Comparison of ENCODE assay signal across 8 mouse cellular contexts in the genomic region with DNA sequence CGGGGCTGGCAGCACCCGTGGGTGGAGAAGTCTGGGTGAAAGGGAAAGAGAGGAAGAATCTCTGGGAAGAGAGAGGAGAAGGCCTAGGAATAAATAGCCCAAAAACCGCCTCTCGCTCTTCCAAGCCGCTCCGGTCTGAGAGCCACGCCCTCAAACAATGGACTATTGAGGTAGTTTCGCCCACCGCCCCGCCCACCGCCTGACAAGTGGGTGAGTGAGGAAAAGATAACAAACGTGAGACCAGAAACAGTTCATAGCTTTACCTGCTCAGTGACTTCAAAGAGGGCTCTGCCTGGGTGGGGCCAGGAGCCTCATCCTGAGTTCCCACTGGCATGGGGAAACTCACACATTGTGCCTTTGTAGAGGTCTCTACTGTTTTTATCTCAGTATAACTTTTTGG.
DNase-seq lines count a peak whose midpoint lies in the region; ATAC-seq lines count a peak whose summit lies in the region.

No protein-coding gene starts in this region.

- peak overlapping the region; percentile 59 for H3K4me2 ChIP-seq in heart, embryonic 13.5 days
- H3K4me2 ChIP-seq in hindbrain, embryonic 13.5 days = peak overlapping the region; percentile 37

- intact Hi-C loops in heart, postnatal 25 days (cut with DNase I) = no loop called here

- no peaks in the 10 kb centered on the region for H3K9me3 ChIP-seq in heart, embryonic 13.5 days
- H3K9me3 ChIP-seq in hindbrain, embryonic 13.5 days = no peaks in the 10 kb centered on the region

- H3K27ac ChIP-seq in heart, embryonic 13.5 days (replicated peaks) = no peak overlapping the region
- H3K27ac ChIP-seq in hindbrain, embryonic 13.5 days = peak overlapping the region; percentile 14; the same call in 1 of the 2 replicates

- WGBS in heart, embryonic 13.5 days = 13% methylated on average over 12 of the region's 12 CpGs
- 4% methylated on average over 12 of the region's 12 CpGs for WGBS in hindbrain, embryonic 13.5 days

- no peak for DNase-seq in heart, postnatal 25 days (ENCODE audit: low spot score)
- peak; percentile 44 for DNase-seq in ES-CJ7 (ENCODE audit: low read depth, low spot score)
- DNase-seq in urinary bladder, postnatal 10 days (ENCODE audit: low spot score) = no peak
- DNase-seq in ovary, postnatal 14 days (ENCODE audit: low spot score) = no peak
- DNase-seq in gastrocnemius, adult 8-10 months (ENCODE audit: low spot score in 2 of 2) = no peak

- peak overlapping the region; percentile 30 for H3K4me3 ChIP-seq in heart, embryonic 13.5 days
- no peak overlapping the region for H3K4me3 ChIP-seq in hindbrain, embryonic 13.5 days

- peaks cover 19% of the 10 kb centered on the region for H3K4me1 ChIP-seq in heart, embryonic 13.5 days
- peaks cover 47% of the 10 kb centered on the region for H3K4me1 ChIP-seq in hindbrain, embryonic 13.5 days (replicated peaks)

- no peak for ATAC-seq in heart, embryonic 13.5 days (ENCODE audit: extremely low read depth, insufficient number of reproducible peaks, low FRiP score, low TSS enrichment)
- ATAC-seq in hindbrain, embryonic 13.5 days (ENCODE audit: low FRiP score) = no peak
- 0 out of 2 replicates have a peak, but pooled peaks have one; percentile 7 for ATAC-seq in megakaryocyte-erythroid progenitor cell, adult 5-6 weeks (replicated peaks; ENCODE audit: low FRiP score, low TSS enrichment, poor library complexity, severe bottlenecking)

- H3K9ac ChIP-seq in heart, embryonic 13.5 days = peak overlapping the region; percentile 62
- H3K9ac ChIP-seq in hindbrain, embryonic 13.5 days = peak overlapping the region; percentile 56; the same call in 1 of the 2 replicates

- peaks cover 12% of the 10 kb centered on the region for H3K27me3 ChIP-seq in heart, embryonic 13.5 days (replicated peaks)
- no peaks in the 10 kb centered on the region for H3K27me3 ChIP-seq in hindbrain, embryonic 13.5 days

- H3K36me3 ChIP-seq in heart, embryonic 13.5 days = no peaks in the 10 kb centered on the region
- no peaks in the 10 kb centered on the region for H3K36me3 ChIP-seq in hindbrain, embryonic 13.5 days
